Mouse (Mus musculus) neural tube, embryonic 15.5 days (tissue): ENCODE results near the gene Mthfs. TPM values are rescaled to one million over a fixed set of nuclear protein-coding genes. Genes with fewer than 3 reads are reported as not detected.

Experiments used
- ATAC-seq: fragments of 200-750 bp; cut with Nextera tagmentation; 2 replicates; pipeline ENCODE4 v1.8.0; 2017; ENCODE audit warnings: mild to moderate bottlenecking, moderate TSS enrichment, moderate library complexity; ENCODE audit not compliant: low FRiP score
- H3K27ac ChIP-seq: fragments of 300-500 bp; sonication (generic); replicated peaks from 2 replicates; pipeline ENCODE4 v1.5.1; 2015; ENCODE audit warnings: mild to moderate bottlenecking, inconsistent platforms
- H3K27me3 ChIP-seq: fragments of 300-500 bp; sonication (generic); replicated peaks from 2 replicates; pipeline ENCODE4 v1.6.1; 2015; ENCODE audit warnings: inconsistent platforms
- H3K36me3 ChIP-seq: fragments of 300-500 bp; sonication (generic); 2 replicates; pipeline ENCODE4 v1.6.1; 2015; ENCODE audit warnings: inconsistent platforms
- H3K4me1 ChIP-seq: fragments of 300-500 bp; sonication (generic); 2 replicates; pipeline ENCODE4 v1.6.1; 2015; ENCODE audit warnings: inconsistent platforms
- H3K4me2 ChIP-seq: fragments of 300-500 bp; sonication (generic); 2 replicates; pipeline ENCODE4 v1.6.1; 2015; ENCODE audit warnings: inconsistent platforms, mild to moderate bottlenecking, moderate library complexity
- H3K4me3 ChIP-seq: fragments of 300-500 bp; sonication (generic); replicated peaks from 2 replicates; pipeline ENCODE4 v1.5.1; 2015; ENCODE audit warnings: mild to moderate bottlenecking, inconsistent platforms
- H3K9ac ChIP-seq: fragments of 300-500 bp; sonication (generic); replicated peaks from 2 replicates; pipeline ENCODE4 v1.6.1; 2015; ENCODE audit warnings: mild to moderate bottlenecking, inconsistent platforms
- H3K9me3 ChIP-seq: fragments of 300-500 bp; sonication (generic); replicated peaks from 2 replicates; pipeline ENCODE4 v1.6.1; 2016; ENCODE audit warnings: inconsistent platforms
- WGBS: fragments of 180-500 bp; shearing (Covaris S2); methylation state at CpG from one replicate; pipeline ENCODE4 v1.1.7; 2015; ENCODE audit warnings: mixed read lengths; 5-methylcytosine and 5-hydroxymethylcytosine counted together
- polyA plus RNA-seq: library from polyadenylated mRNA; unstranded; fragments of >200 nt; fragmentation: Nextera tagmentation; extraction: Ambion mirVana; gene quantifications from 2 replicates; pipeline ENCODE4 v1.2.1, GENCODE M21; 2015

Gene Mthfs
- polyA plus RNA-seq, 1 experiment from 2014 or later: 17.2 TPM

GRCm38 (mm10) chr9:89263968-89264367 is 53.5 kb downstream of the Mthfs start:
- ATAC-seq: no peak
- Histone ChIP-seq H3K4me3 (no peak overlapping the region), H3K4me1 (no peaks in the 10 kb centered on the region), H3K27me3 (no peaks in the 10 kb centered on the region), H3K36me3 (no peaks in the 10 kb centered on the region), H3K4me2 (no peak overlapping the region), H3K27ac (no peak overlapping the region), H3K9ac (no peak overlapping the region), H3K9me3 (no peaks in the 10 kb centered on the region)
- WGBS: 95% methylated on average over 3 of the region's 3 CpGs

DNA sequence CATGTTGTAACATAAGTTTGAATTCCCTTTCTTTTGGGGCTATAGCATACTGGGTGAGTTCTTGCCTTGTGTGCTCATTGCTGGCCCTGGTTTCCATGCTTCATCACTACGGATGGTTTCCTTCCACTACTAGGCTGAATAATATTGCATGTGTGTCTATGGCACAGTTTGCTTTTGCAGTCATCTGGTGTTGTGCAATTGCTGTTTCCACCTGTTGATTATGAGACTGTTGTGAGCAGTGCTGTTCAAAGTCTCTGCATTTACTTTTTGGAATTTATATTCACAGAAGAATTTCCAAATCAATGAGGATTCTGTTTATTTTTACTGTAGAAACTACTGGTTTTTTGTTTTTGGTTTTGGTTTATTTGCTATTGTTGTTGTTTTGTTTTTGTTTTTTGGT is 54.1 kb downstream of the Mthfs start:
- Histone ChIP-seq H3K4me2 (no peak overlapping the region), H3K4me1 (no peaks in the 10 kb centered on the region), H3K4me3 (no peak overlapping the region), H3K9me3 (no peaks in the 10 kb centered on the region), H3K27ac (no peak overlapping the region), H3K9ac (no peak overlapping the region), H3K36me3 (no peaks in the 10 kb centered on the region), H3K27me3 (no peaks in the 10 kb centered on the region)
- ATAC-seq: no peak
- WGBS: 91% methylated on average over 1 of the region's 1 CpGs

DNA sequence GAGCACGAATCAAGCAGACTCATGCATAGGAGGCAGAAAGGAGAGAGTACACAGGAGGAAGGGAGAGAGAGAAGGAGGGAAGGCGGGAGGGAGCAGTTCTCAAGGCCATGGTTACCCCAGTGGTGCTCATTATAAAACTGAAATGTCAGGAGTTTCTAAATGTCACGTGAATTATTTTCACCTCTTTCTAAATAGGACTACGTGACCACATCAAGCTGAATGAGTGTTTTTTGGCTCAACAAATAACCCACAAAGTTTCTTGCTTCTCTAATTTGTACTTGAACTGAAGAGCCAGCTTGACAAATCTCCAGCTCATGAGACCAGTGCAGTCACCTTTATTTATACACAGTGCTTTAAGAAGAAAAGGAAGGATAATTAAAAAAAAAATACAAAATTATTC is 56.6 kb downstream of the Mthfs start:
- no peak for ATAC-seq
- WGBS: 71% methylated on average over 4 of the region's 4 CpGs
- Histone ChIP-seq H3K4me1 (no peaks in the 10 kb centered on the region), H3K27ac (no peak overlapping the region), H3K4me2 (no peak overlapping the region), H3K27me3 (no peaks in the 10 kb centered on the region), H3K9me3 (no peaks in the 10 kb centered on the region), H3K36me3 (no peaks in the 10 kb centered on the region), H3K4me3 (no peak overlapping the region), H3K9ac (no peak overlapping the region)

GRCm38 (mm10) chr9:89267572-89267971 is 57.1 kb downstream of the Mthfs start:
- H3K9me3 ChIP-seq: no peaks in the 10 kb centered on the region
- H3K27ac ChIP-seq: no peak overlapping the region
- no peaks in the 10 kb centered on the region for H3K36me3 ChIP-seq
- ATAC-seq: no peak
- no peak overlapping the region for H3K9ac ChIP-seq
- no peak overlapping the region for H3K4me2 ChIP-seq
- no peaks in the 10 kb centered on the region for H3K27me3 ChIP-seq
- WGBS: 57% methylated on average over 5 of the region's 5 CpGs
- no peaks in the 10 kb centered on the region for H3K4me1 ChIP-seq
- H3K4me3 ChIP-seq: no peak overlapping the region

DNA sequence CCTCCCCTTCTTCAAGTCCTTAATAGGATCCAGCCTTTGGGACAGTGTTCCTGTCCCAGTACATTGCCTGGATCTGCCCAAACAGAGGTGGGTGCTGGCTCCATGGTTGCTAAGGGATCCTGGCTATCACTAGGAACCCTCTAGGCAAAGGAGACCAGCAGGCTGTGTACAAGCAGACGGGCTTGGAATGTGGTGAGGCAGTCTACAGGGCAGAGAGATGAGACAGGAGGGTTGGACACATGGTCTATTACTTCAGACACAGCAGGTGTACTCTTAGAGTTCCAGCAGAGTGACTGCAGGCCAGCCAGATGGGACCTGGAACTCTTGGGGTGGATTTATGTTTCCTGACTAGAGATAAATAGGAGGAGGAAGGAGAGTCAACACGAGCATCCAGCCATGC is 59.9 kb downstream of the Mthfs start:
- Histone ChIP-seq H3K36me3 (no peaks in the 10 kb centered on the region), H3K4me1 (0 out of 2 replicates have a peak, but pooled peaks cover 3% of the 10 kb centered on the region), H3K9ac (no peak overlapping the region), H3K4me2 (no peak overlapping the region), H3K4me3 (no peak overlapping the region), H3K27ac (no peak overlapping the region), H3K27me3 (no peaks in the 10 kb centered on the region), H3K9me3 (no peaks in the 10 kb centered on the region)
- no peak for ATAC-seq
- WGBS: 50% methylated on average over 2 of the region's 2 CpGs

DNA sequence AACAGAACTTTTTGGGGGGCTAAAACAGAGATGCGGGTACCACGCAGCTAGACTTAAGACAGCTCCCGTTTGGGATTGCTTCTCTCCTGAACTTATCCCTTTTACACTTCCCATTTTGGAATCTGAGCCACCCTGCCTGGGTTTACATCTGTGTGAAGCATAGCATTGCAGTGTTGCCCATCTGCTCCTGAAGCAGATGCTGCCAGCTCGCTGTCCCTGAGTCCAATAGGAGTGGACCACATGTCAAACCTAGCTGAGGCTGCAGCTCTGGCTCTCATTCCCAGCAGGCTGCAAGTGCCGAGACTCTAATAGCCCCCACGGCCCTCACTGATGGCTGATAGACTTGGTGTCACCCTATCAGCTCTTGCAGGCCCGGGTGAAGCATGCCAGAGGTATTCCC is 63.3 kb downstream of the Mthfs start:
- H3K4me3 ChIP-seq: no peak overlapping the region
- H3K36me3 ChIP-seq: no peaks in the 10 kb centered on the region
- no peak overlapping the region for H3K4me2 ChIP-seq
- H3K9me3 ChIP-seq: no peaks in the 10 kb centered on the region
- no peak overlapping the region for H3K9ac ChIP-seq
- no peak overlapping the region for H3K27ac ChIP-seq
- ATAC-seq: peak; percentile 58; the same call in 1 of the 2 replicates
- no peaks in the 10 kb centered on the region for H3K27me3 ChIP-seq
- H3K4me1 ChIP-seq: 0 out of 2 replicates have a peak, but pooled peaks cover 3% of the 10 kb centered on the region
- 73% methylated on average over 7 of the region's 7 CpGs for WGBS

DNA sequence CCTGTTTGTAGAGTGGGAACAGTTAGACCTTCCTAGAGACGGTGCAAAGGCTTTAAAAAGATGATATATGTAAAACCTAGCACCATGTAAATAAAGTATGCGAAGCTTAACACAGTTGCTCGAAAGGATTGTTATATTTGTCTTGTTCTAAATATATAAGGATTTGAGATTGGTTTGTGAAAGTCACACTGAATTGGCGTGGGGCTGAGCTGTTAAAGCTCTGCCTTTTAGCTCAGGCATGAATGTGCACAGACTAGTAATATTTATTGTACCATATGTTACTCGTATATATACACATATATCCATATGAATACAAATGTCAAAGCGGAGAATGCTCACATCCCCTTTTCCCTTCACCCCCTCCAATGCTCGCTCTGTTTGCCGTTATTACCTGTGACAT is 67.7 kb downstream of the Mthfs start:
- ATAC-seq: no peak
- 84% methylated on average over 8 of the region's 8 CpGs for WGBS

GRCm38 (mm10) chr9:89282374-89283068 is 72.0 kb downstream of the Mthfs start:
- no peak overlapping the region for H3K9ac ChIP-seq
- no peaks in the 10 kb centered on the region for H3K36me3 ChIP-seq
- no peaks in the 10 kb centered on the region for H3K27me3 ChIP-seq
- H3K9me3 ChIP-seq: no peaks in the 10 kb centered on the region
- ATAC-seq: no peak
- H3K27ac ChIP-seq: no peak overlapping the region
- H3K4me1 ChIP-seq: no peaks in the 10 kb centered on the region
- WGBS: 90% methylated on average over 2 of the region's 2 CpGs
- no peak overlapping the region for H3K4me3 ChIP-seq
- H3K4me2 ChIP-seq: no peak overlapping the region

More for the DNA sequence above, 67.7 kb downstream of the Mthfs start:
- Histone ChIP-seq H3K36me3 (no peaks in the 10 kb centered on the region), H3K27me3 (no peaks in the 10 kb centered on the region), H3K27ac (no peak overlapping the region), H3K9ac (no peak overlapping the region), H3K4me3 (no peak overlapping the region), H3K9me3 (no peaks in the 10 kb centered on the region), H3K4me1 (0 out of 2 replicates have a peak, but pooled peaks cover 3% of the 10 kb centered on the region), H3K4me2 (no peak overlapping the region)

DNA sequence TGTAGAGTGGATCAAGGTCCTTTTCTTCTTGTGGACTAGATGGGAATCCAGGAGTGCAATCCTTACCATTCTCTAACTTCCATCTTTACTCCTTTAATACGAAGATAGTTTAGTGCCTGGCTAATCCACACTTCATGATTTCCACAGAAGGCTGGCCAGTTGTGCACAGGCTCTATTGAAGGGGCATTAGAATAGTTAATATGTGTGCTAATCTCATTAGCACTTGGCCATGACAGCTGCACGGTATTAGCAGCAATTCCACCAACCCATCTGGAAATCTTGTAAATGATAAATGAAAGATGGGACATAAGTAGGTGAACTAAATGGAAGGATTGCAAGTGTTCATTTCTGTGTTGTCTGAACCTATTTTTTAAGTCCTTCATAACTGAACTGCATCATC is 77.6 kb downstream of the Mthfs start:
- Histone ChIP-seq H3K4me3 (no peak overlapping the region), H3K4me2 (no peak overlapping the region), H3K27ac (no peak overlapping the region), H3K9ac (no peak overlapping the region), H3K27me3 (no peaks in the 10 kb centered on the region), H3K4me1 (no peaks in the 10 kb centered on the region), H3K36me3 (no peaks in the 10 kb centered on the region), H3K9me3 (no peaks in the 10 kb centered on the region)
- 66% methylated on average over 2 of the region's 2 CpGs for WGBS
- ATAC-seq: no peak

- whole genome bisulfite sequencing: 94% methylated on average over 3 of the region's 3 CpGs
- H3K9me3 ChIP-seq: no peaks in the 10 kb centered on the region
- ATAC-seq: no peak
- no peaks in the 10 kb centered on the region for H3K36me3 ChIP-seq
- H3K27me3 ChIP-seq: no peaks in the 10 kb centered on the region
- H3K4me1 ChIP-seq: no peaks in the 10 kb centered on the region
- H3K9ac ChIP-seq: no peak overlapping the region
- no peak overlapping the region for H3K4me3 ChIP-seq
- no peak overlapping the region for H3K27ac ChIP-seq
- H3K4me2 ChIP-seq: no peak overlapping the region
Observed at GRCm38 (mm10) chr9:89293364-89293763, 82.9 kb downstream of the Mthfs start.

GRCm38 (mm10) chr9:89294121-89294520 is 83.6 kb downstream of the Mthfs start:
- no peaks in the 10 kb centered on the region for H3K9me3 ChIP-seq
- no peaks in the 10 kb centered on the region for H3K27me3 ChIP-seq
- H3K4me1 ChIP-seq: no peaks in the 10 kb centered on the region
- no peak overlapping the region for H3K4me3 ChIP-seq
- H3K9ac ChIP-seq: no peak overlapping the region
- no peak for ATAC-seq
- WGBS: 72% methylated on average over 3 of the region's 3 CpGs
- H3K4me2 ChIP-seq: no peak overlapping the region
- H3K27ac ChIP-seq: no peak overlapping the region
- no peaks in the 10 kb centered on the region for H3K36me3 ChIP-seq

GRCm38 (mm10) chr9:89305637-89306036 is 95.2 kb downstream of the Mthfs start:
- 80% methylated on average over 2 of the region's 2 CpGs for WGBS
- ATAC-seq: no peak
- no peak overlapping the region for H3K27ac ChIP-seq
- no peaks in the 10 kb centered on the region for H3K36me3 ChIP-seq
- no peak overlapping the region for H3K9ac ChIP-seq
- H3K9me3 ChIP-seq: no peaks in the 10 kb centered on the region
- H3K4me2 ChIP-seq: no peak overlapping the region
- H3K4me3 ChIP-seq: no peak overlapping the region
- H3K4me1 ChIP-seq: 0 out of 2 replicates have a peak, but pooled peaks cover 6% of the 10 kb centered on the region
- no peaks in the 10 kb centered on the region for H3K27me3 ChIP-seq
